Mouse (Mus musculus): ENCODE measurements around the gene Stx3. TPM values are rescaled to one million over a fixed set of nuclear protein-coding genes. Genes with fewer than 3 reads are reported as not detected.

Stx3 gene
- polyA plus RNA-seq, 1 experiment = 2.6 TPM

DNA sequence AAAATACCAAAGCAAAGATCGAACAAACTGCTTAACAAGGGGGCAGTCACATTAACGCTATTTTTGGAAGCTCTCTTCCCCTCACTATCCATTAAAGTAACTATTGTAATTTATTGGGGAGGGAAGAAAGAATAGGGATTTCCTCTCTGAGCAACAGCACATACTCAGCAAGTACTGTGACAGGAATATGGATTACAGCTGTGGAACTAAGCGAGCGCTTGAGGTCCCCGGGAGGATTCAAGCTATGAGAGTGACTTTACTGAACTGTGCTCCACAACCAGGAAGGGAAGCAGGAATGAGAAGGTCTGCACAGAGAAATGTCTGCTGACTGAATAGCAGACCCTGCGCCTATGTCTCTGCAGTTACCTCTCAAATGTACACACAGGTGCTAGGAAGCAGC is 30.3 kb downstream of the Stx3 start:
- Histone ChIP-seq H3K9me3 (no peaks in the 10 kb centered on the region), H3K27me3 (replicated peaks) (peaks cover 14% of the 10 kb centered on the region), H3K4me1 (peaks cover 6% of the 10 kb centered on the region), H3K4me3 (replicated peaks) (no peak overlapping the region), H3K36me3 (replicated peaks; ENCODE audit: low read length) (no peaks in the 10 kb centered on the region)
- no peak for TF ChIP-seq FLI1 (IDR thresholded peaks at IDR 0.05; ENCODE audit: low read length)
- TF ChIP-seq GATA1 (IDR thresholded peaks at IDR 0.05; ENCODE audit: borderline replicate concordance, low read length) = no peak

GRCm38 (mm10) chr19:11787826-11788225 is 31.4 kb downstream of the Stx3 start:
- no peak for TF ChIP-seq FLI1 (IDR thresholded peaks at IDR 0.05; ENCODE audit: low read length)
- Histone ChIP-seq H3K9me3 (no peaks in the 10 kb centered on the region), H3K4me1 (no peaks in the 10 kb centered on the region), H3K4me3 (replicated peaks) (no peak overlapping the region), H3K36me3 (replicated peaks; ENCODE audit: low read length) (no peaks in the 10 kb centered on the region), H3K27me3 (replicated peaks) (peaks cover 14% of the 10 kb centered on the region)

DNA sequence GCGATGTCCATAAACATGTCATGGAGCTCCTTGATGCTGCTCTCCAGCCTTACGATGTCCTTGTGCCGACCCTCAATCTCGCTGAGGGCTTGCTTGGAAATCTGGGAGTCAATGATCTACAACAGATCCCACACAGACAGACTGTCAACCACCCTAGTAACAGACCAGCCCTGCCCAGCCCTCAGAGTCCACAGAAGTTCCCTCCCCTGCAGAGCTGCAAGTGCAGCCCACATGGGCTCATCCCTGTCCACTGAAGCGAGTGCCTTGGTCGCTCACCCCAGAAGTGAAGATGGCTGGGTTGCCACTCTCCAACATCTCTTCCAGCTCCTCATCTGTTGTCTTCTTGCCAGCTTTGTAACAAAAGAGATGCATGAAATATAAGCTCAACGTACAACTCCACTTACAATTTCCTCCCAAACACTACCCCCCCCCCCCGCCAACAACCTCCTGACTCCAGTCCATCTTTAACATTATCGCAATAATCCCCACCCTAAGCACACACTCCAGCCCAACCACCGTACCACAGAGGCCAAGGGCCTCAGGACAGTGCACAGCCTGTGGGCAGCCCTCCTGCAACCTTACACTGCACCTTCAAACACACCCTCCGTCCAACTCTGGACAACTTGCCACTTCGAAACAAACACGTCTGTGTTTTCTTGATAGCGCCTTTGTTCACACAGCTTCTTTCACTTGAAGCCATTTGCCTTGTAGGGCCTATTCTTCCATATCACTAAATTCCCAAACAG is 33.6 kb downstream of the Stx3 start:
- no peak for TF ChIP-seq FLI1 (IDR thresholded peaks at IDR 0.05; ENCODE audit: low read length)
- TF ChIP-seq GATA1 (IDR thresholded peaks at IDR 0.05; ENCODE audit: borderline replicate concordance, low read length) = no peak
- peaks cover 11% of the 10 kb centered on the region for H3K27me3 ChIP-seq (replicated peaks)
- no peaks in the 10 kb centered on the region for H3K9me3 ChIP-seq
- no peak overlapping the region for H3K4me3 ChIP-seq (replicated peaks)
- H3K36me3 ChIP-seq (replicated peaks; ENCODE audit: low read length) = no peaks in the 10 kb centered on the region
- H3K4me1 ChIP-seq = no peaks in the 10 kb centered on the region

DNA sequence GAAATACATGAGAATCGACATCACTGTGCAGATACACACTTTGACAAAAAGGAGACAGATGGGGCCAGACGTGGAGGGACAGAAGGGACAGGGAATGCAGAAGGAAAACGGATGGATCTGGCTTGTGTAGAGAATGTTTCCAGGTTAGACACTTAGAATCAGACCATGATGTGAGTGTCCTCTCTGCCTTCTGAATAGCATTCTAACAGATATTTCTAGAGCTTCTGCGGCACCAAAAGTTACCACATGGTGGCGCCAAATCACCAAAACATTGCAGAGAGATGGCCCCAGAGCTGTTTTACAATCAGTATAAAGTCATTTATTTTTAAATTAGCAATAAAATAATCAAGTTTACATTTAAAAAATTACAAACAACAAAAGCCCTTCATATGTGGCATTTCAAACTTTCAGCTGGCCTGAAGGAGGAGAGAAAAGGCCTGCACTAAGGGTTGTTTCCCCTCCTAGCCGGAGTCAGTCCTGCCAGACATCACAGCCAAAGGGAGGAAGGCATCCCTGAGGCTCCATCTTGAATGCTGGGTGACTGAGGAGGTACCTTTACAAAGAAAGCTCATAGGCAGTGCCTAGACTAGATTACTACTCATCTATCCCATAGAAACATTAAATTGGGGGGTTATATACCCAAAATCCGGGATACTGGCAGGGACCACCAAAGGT is 41.9 kb downstream of the Stx3 start:
- H3K4me3 ChIP-seq (replicated peaks) = no peak overlapping the region
- no peaks in the 10 kb centered on the region for H3K27me3 ChIP-seq (replicated peaks)
- no peaks in the 10 kb centered on the region for H3K9me3 ChIP-seq
- peaks cover 42% of the 10 kb centered on the region for H3K36me3 ChIP-seq (replicated peaks; ENCODE audit: low read length)
- H3K4me1 ChIP-seq = no peaks in the 10 kb centered on the region
- TF ChIP-seq FLI1 (IDR thresholded peaks at IDR 0.05; ENCODE audit: low read length) = no peak
- no peak for TF ChIP-seq GATA1 (IDR thresholded peaks at IDR 0.05; ENCODE audit: borderline replicate concordance, low read length)

DNA sequence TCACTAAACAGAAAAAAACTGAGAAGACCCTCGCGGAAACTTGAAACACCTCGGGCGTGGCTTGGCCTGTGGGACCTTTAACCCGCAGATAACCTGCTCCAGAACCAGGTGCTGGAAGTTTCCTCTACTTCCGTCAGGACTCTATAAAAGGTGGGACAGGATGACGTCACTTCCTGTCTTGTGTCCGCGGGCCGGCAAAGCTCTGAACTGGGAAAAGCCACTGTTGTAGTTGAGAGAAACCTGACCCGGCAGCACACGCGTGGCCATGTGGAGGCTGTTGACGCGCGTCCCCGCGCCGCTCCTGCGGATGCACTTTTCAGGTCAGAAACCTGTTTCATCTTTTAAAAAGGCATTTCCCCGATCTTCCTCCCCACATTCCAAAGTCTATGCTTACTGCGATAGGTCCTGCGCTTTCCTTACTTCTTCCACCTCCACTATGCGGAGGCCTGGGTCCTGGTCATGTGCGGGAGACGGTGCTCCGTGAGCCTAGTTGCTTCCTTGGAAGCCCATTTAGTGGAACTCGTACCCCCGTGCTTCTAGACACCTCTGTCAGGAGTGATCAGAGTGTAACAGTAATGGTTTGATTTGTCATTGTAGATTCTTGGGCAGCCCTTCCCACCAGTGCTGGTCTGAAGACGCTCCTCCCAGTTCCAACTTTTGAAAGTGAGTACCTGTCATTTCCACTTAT is 48.9 kb downstream of the Stx3 start, which contains the start of gene Mrpl16:
Mrpl16 (plus strand) TSS at position 187 of the 688 bp plus-strand sequence.
- H3K27me3 ChIP-seq (replicated peaks) = no peaks in the 10 kb centered on the region
- H3K9me3 ChIP-seq = no peaks in the 10 kb centered on the region
- H3K4me3 ChIP-seq (replicated peaks) = peak within 1 kb of the TSS; percentile 93
- peaks cover 37% of the 10 kb centered on the region for H3K4me1 ChIP-seq
- peaks cover 32% of the 10 kb centered on the region for H3K36me3 ChIP-seq (replicated peaks; ENCODE audit: low read length)
- no peak for TF ChIP-seq GATA1 (IDR thresholded peaks at IDR 0.05; ENCODE audit: borderline replicate concordance, low read length)
- 0 out of 2 replicates have a peak, but pooled peaks have one; percentile 32 for TF ChIP-seq FLI1 (IDR thresholded peaks at IDR 0.05; ENCODE audit: low read length)

DNA sequence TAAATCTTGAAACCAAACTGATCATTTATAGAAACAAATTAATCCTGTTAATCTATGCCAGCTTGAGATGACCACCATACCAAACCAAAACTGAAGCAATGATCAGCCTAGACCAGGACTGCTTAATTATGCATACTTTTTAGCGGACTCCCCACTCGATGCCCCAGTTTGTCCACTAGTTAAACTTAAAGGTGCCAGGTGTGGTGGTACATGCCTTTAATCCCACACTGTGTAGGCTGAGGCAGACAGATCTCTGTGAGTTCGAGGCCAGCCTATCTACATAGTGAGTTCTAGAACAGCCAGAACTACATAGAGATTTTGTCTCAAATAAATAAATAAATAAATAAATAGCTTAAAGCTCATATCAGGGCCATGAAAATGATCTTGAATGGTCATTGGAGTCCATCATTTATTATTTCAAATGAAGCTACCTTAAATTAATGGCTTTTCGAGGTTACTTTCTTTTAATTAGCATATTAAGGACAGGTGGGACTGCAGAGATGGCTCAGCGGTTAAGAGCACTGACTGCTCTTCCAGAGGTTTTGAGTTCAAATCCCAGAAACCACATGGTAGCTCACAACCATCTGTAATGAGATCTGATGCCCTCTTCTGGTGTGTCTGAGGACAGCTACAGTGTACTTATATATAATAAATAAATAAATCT is 49.8 kb downstream of the Stx3 start:
- no peak overlapping the region for H3K4me3 ChIP-seq (replicated peaks)
- no peaks in the 10 kb centered on the region for H3K9me3 ChIP-seq
- TF ChIP-seq FLI1 (IDR thresholded peaks at IDR 0.05; ENCODE audit: low read length) (no peak), GATA1 (IDR thresholded peaks at IDR 0.05; ENCODE audit: borderline replicate concordance, low read length) (no peak)
- peaks cover 37% of the 10 kb centered on the region for H3K4me1 ChIP-seq
- no peaks in the 10 kb centered on the region for H3K27me3 ChIP-seq (replicated peaks)
- H3K36me3 ChIP-seq (replicated peaks; ENCODE audit: low read length) = peaks cover 24% of the 10 kb centered on the region

DNA sequence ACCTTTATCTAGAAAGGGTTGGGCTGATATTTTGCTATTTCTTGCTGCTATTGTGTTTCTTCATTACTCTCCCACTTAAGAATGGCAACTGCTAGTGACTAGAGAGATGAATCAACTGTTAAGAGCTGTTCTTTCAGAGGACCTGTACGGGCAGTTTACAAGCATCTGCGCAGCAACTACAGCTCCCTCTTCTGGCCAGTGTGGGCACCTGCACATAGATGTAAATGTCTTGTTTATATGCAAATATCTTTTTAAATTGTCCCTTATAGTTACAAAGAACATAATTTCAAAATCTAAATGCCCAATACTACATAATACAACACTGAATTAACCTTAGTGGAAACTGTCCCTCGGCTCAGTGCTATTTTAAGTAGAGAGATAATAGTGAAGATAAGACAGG is 51.0 kb downstream of the Stx3 start:
- TF ChIP-seq FLI1 (IDR thresholded peaks at IDR 0.05; ENCODE audit: low read length) = no peak
- TF ChIP-seq GATA1 (IDR thresholded peaks at IDR 0.05; ENCODE audit: borderline replicate concordance, low read length) = no peak
- no peaks in the 10 kb centered on the region for H3K27me3 ChIP-seq (replicated peaks)
- no peak overlapping the region for H3K4me3 ChIP-seq (replicated peaks)
- H3K9me3 ChIP-seq = no peaks in the 10 kb centered on the region
- H3K4me1 ChIP-seq = peaks cover 37% of the 10 kb centered on the region
- H3K36me3 ChIP-seq (replicated peaks; ENCODE audit: low read length) = peaks cover 12% of the 10 kb centered on the region

DNA sequence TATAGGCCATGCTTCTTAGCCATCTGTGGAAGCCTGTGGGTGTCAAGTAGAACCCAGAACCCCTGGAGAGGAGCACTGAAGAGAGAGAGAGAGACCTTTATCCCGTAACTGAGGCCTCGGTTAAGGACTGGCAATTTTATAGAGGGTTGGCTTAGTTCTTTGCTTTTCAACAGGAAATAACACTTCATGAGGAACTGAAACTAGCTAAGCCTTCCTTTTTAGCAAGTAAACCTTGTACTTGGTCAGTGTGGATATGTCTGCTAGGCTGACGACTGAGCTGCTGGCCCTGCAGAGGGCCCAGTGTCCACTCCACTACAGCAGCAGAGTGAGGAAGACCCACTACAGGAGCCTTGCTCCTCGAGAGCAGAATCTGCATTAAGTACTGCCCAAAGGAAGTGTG is 52.8 kb downstream of the Stx3 start:
- TF ChIP-seq FLI1 (IDR thresholded peaks at IDR 0.05; ENCODE audit: low read length) (no peak), GATA1 (IDR thresholded peaks at IDR 0.05; ENCODE audit: borderline replicate concordance, low read length) (no peak)
- H3K9me3 ChIP-seq = no peaks in the 10 kb centered on the region
- H3K4me1 ChIP-seq = peaks cover 33% of the 10 kb centered on the region
- H3K36me3 ChIP-seq (replicated peaks; ENCODE audit: low read length) = no peaks in the 10 kb centered on the region
- H3K27me3 ChIP-seq (replicated peaks) = no peaks in the 10 kb centered on the region
- H3K4me3 ChIP-seq (replicated peaks) = no peak overlapping the region

DNA sequence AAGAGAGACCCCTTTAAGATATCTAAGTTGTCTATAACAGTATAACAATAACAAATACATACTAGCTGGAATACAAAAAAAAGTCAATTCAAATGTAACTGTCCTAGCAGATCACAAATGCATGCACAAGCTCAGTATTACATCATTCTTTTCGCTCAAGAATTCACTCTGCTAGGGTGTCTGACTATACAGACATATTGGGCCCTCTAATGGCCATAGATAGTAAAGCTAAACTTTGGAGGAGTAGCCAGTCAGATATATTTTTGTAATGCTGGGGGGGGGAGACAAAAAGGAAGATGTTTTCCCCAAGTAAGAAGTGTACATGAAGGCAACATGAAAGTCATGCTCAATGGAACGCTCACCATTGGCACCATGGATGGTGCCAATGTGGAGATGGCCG is 54.1 kb downstream of the Stx3 start:
- H3K36me3 ChIP-seq (replicated peaks; ENCODE audit: low read length) = no peaks in the 10 kb centered on the region
- H3K9me3 ChIP-seq = no peaks in the 10 kb centered on the region
- no peak for TF ChIP-seq FLI1 (IDR thresholded peaks at IDR 0.05; ENCODE audit: low read length)
- H3K4me1 ChIP-seq = peaks cover 23% of the 10 kb centered on the region
- H3K4me3 ChIP-seq (replicated peaks) = no peak overlapping the region
- H3K27me3 ChIP-seq (replicated peaks) = no peaks in the 10 kb centered on the region
